Mouse (Mus musculus): Measurements from ENCODE around the gene Atat1.

Atat1 gene

GRCm38 (mm10) chr17:35873774-35874519, 35.9 kb downstream of the Atat1 start:
- peak; percentile 83 for DNase-seq (ENCODE audit: low read depth, low spot score)

- peak; percentile 68 for DNase-seq (ENCODE audit: low read depth, low spot score)
These were observed 38.8 kb downstream of the Atat1 start for GRCm38 (mm10) chr17:35870884-35871696.

GRCm38 (mm10) chr17:35870151-35870883, 39.6 kb downstream of the Atat1 start:
- DNase-seq (ENCODE audit: low read depth, low spot score): peak; percentile 91

- peak; percentile 64 for DNase-seq (ENCODE audit: low read depth, low spot score)
These were observed 40.4 kb downstream of the Atat1 start for GRCm38 (mm10) chr17:35869346-35870067.

- peak; percentile 26 for DNase-seq (ENCODE audit: low read depth, low spot score)
These were observed 40.9 kb downstream of the Atat1 start for GRCm38 (mm10) chr17:35868961-35869345.

GRCm38 (mm10) chr17:35868165-35868820, 41.6 kb downstream of the Atat1 start:
- peak; percentile 66 for DNase-seq (ENCODE audit: low read depth, low spot score)

GRCm38 (mm10) chr17:35866911-35867890, 42.7 kb downstream of the Atat1 start:
- DNase-seq (ENCODE audit: low read depth, low spot score): peak; percentile 82

- peak; percentile 76 for DNase-seq (ENCODE audit: low read depth, low spot score)
These were observed 43.5 kb downstream of the Atat1 start for GRCm38 (mm10) chr17:35866281-35866831.

- DNase-seq (ENCODE audit: low read depth, low spot score): peak; percentile 88
These were observed 44.2 kb downstream of the Atat1 start, which contains the start of gene Ppp1r18 for GRCm38 (mm10) chr17:35865481-35866280. Ppp1r18 (plus strand) TSS chr17:35865593.

GRCm38 (mm10) chr17:35864832-35865353, 45.0 kb downstream of the Atat1 start:
- DNase-seq (ENCODE audit: low read depth, low spot score): no peak

GRCm38 (mm10) chr17:35861198-35861857, 48.5 kb downstream of the Atat1 start, which contains the start of gene Nrm:
Nrm (plus strand) TSS chr17:35861318.
- peak; percentile 95 for DNase-seq (ENCODE audit: low read depth, low spot score)

GRCm38 (mm10) chr17:35860831-35861197, 49.1 kb downstream of the Atat1 start:
- no peak for DNase-seq (ENCODE audit: low read depth, low spot score)

- DNase-seq (ENCODE audit: low read depth, low spot score): no peak
These were observed 50.0 kb downstream of the Atat1 start for GRCm38 (mm10) chr17:35859835-35860234.

GRCm38 (mm10) chr17:35859371-35859770, 50.5 kb downstream of the Atat1 start:
- no peak for DNase-seq (ENCODE audit: low read depth, low spot score)

- DNase-seq (ENCODE audit: low read depth, low spot score): no peak
These were observed 58.9 kb downstream of the Atat1 start for GRCm38 (mm10) chr17:35850974-35851373.

- DNase-seq (ENCODE audit: low read depth, low spot score): peak; percentile 54
These were observed 61.8 kb downstream of the Atat1 start for GRCm38 (mm10) chr17:35848112-35848511.
